20 mouse cellular contexts compared by ENCODE assay signal in genomic region chr5:119762102-119762501, GRCm38 (mm10).
DNase-seq lines count a peak whose midpoint lies in the region; ATAC-seq and TF ChIP-seq lines count a peak whose summit lies in the region.
"Had no signal": no experiment of that assay in that cellular context is flagged by ENCODE, and none has a peak within 500 bp of the region (broad histone marks: within the 10 kb centered on the region; RNA-seq: fewer than 3 reads in every experiment).

No protein-coding gene starts in this region.

- no peak overlapping the region for H3K27ac ChIP-seq in heart, adult 2 months
- no peak overlapping the region for H3K27ac ChIP-seq in liver, adult 2 months (replicated peaks; ENCODE audit: insufficient read depth, low read depth, low read length)
- H3K27ac ChIP-seq in liver, embryonic 11.5 days (ENCODE audit: low read depth, low read length) = no peak overlapping the region
- H3K27ac ChIP-seq: embryonic facial prominence, embryonic 10.5 days; liver, embryonic 15.5 days; neural tube, embryonic 13.5 days had no signal

- no peaks in the 10 kb centered on the region for H3K4me1 ChIP-seq in heart, adult 2 months (ENCODE audit: control insufficient read depth, insufficient read depth, low read length)
- no peaks in the 10 kb centered on the region for H3K4me1 ChIP-seq in liver, adult 2 months (ENCODE audit: control insufficient read depth, insufficient read depth, low read length)
- no peaks in the 10 kb centered on the region for H3K4me1 ChIP-seq in liver, embryonic 11.5 days (replicated peaks; ENCODE audit: control insufficient read depth, insufficient read depth, low read length)
- H3K4me1 ChIP-seq: liver, embryonic 15.5 days; neural tube, embryonic 13.5 days had no signal

- 0 out of 2 replicates have a peak, but pooled peaks cover 2% of the 10 kb centered on the region for H3K27me3 ChIP-seq in heart, adult 2 months (ENCODE audit: control insufficient read depth, insufficient read depth, low read length)
- no peaks in the 10 kb centered on the region for H3K27me3 ChIP-seq in liver, adult 2 months (ENCODE audit: control insufficient read depth, insufficient read depth, low read length)
- no peaks in the 10 kb centered on the region; the same call in 1 of the 2 replicates for H3K27me3 ChIP-seq in liver, embryonic 11.5 days (replicated peaks; ENCODE audit: control insufficient read depth, insufficient read depth, low read length)

- 75% methylated on average over 4 of the region's 4 CpGs for WGBS in heart, adult 2 months
- 84% methylated on average over 4 of the region's 4 CpGs for WGBS in liver, adult 2 months
- 75% methylated on average over 4 of the region's 4 CpGs for WGBS in liver, embryonic 11.5 days

- H3K79me2 ChIP-seq in heart, adult 2 months (replicated peaks; ENCODE audit: control insufficient read depth, insufficient read depth, low read length) = no peaks in the 10 kb centered on the region
- no peaks in the 10 kb centered on the region for H3K79me2 ChIP-seq in liver, adult 2 months (ENCODE audit: control insufficient read depth, insufficient read depth, low read length)

- H3K36me3 ChIP-seq in heart, adult 2 months (ENCODE audit: control insufficient read depth, insufficient read depth, low read length) = no peaks in the 10 kb centered on the region
- H3K36me3 ChIP-seq in liver, adult 2 months (ENCODE audit: control insufficient read depth, insufficient read depth, low read length) = no peaks in the 10 kb centered on the region
- H3K36me3 ChIP-seq in liver, embryonic 11.5 days (ENCODE audit: control insufficient read depth, insufficient read depth, low read length) = no peaks in the 10 kb centered on the region
- H3K36me3 ChIP-seq: embryonic facial prominence, embryonic 10.5 days; liver, embryonic 15.5 days; neural tube, embryonic 13.5 days had no signal

- no peak overlapping the region for H3K9ac ChIP-seq in heart, adult 2 months (ENCODE audit: low read depth, low read length)
- no peak overlapping the region for H3K9ac ChIP-seq in liver, adult 2 months (ENCODE audit: low read depth, low read length)
- H3K9ac ChIP-seq in liver, embryonic 11.5 days (ENCODE audit: low read depth, low read length) = no peak overlapping the region
- H3K9ac ChIP-seq: liver, embryonic 15.5 days; neural tube, embryonic 13.5 days had no signal

- intact Hi-C loops in heart, adult 2 months (cut with DNase I) = no loop called here

- no peak for TF ChIP-seq POLR2A in heart, adult 2 months (IDR thresholded peaks at IDR 0.05; ENCODE audit: insufficient read depth, low read depth, low read length)
- no peak for TF ChIP-seq POLR2A in liver, adult 2 months (IDR thresholded peaks at IDR 0.05; ENCODE audit: extremely low read depth, insufficient read depth, low read length)

- H3K4me3 ChIP-seq in heart, adult 2 months = no peak overlapping the region
- H3K4me3 ChIP-seq in liver, adult 2 months (ENCODE audit: insufficient read depth, low read depth, low read length) = no peak overlapping the region
- no peak overlapping the region for H3K4me3 ChIP-seq in liver, embryonic 11.5 days (ENCODE audit: low read depth, low read length)
- H3K4me3 ChIP-seq: embryonic facial prominence, embryonic 10.5 days; erythroblast, embryonic 14.5 days; liver, embryonic 15.5 days; neural tube, embryonic 13.5 days had no signal

- DNase-seq in heart, adult 2 months = no peak
- no peak for DNase-seq in heart, adult 9 months (ENCODE audit: low spot score in 2 of 2)
- DNase-seq in liver, adult 2 months (ENCODE audit: extremely low read depth, low read depth, low spot score) = no peak
- DNase-seq in liver, embryonic 11.5 days (ENCODE audit: low spot score) = no peak
- peak; percentile 25 for DNase-seq in thymus, postnatal 4 days
- no peak for DNase-seq in thymus, adult 18-20 months
- no peak for DNase-seq in spleen, postnatal 10 days (ENCODE audit: low spot score in 2 of 2)
- DNase-seq: adrenal gland, postnatal 36 days; cerebellum, postnatal 25 days; gastrocnemius, postnatal 14 days; heart, postnatal 36 days; layer of hippocampus, adult 9-11 months; right cerebral cortex, postnatal 4 days had no signal

- TF ChIP-seq EP300 in heart, adult 2 months (IDR thresholded peaks at IDR 0.05; ENCODE audit: insufficient read depth, low read depth, low read length) = no peak

- ATAC-seq in liver, embryonic 11.5 days (replicated peaks; ENCODE audit: low FRiP score) = no peak
- no peak for ATAC-seq in erythroid progenitor cell, adult 5-6 weeks (replicated peaks; ENCODE audit: low FRiP score, poor library complexity, severe bottlenecking)
- ATAC-seq: midbrain, embryonic 16.5 days had no signal

- TF ChIP-seq CTCF in heart, adult 2 months (IDR thresholded peaks at IDR 0.05) = peak; percentile 22; the same call in 1 of the 2 replicates
- peak; percentile 39; the same call in 1 of the 2 replicates for TF ChIP-seq CTCF in liver, adult 2 months (IDR thresholded peaks at IDR 0.05; ENCODE audit: low read depth, low read length)

- no peak overlapping the region for H3K4me2 ChIP-seq in liver, embryonic 11.5 days
- H3K4me2 ChIP-seq: heart, embryonic 11.5 days; liver, embryonic 15.5 days; neural tube, embryonic 13.5 days had no signal

- no peaks in the 10 kb centered on the region for H3K9me3 ChIP-seq in liver, embryonic 11.5 days (ENCODE audit: control insufficient read depth, low read length)
- H3K9me3 ChIP-seq: embryonic facial prominence, embryonic 10.5 days; liver, embryonic 15.5 days; neural tube, embryonic 13.5 days had no signal
